Mouse (Mus musculus) CH12.LX (cell line): ENCODE measurements around the gene Ccnb1. TPM values are rescaled to one million over a fixed set of nuclear protein-coding genes. Genes with fewer than 3 reads are reported as not detected.
A peak's percentile ranks its signal among the peaks of the same experiment; 100 is the strongest.

ENCODE experiments used
- DNase-seq: peaks from one replicate; pipeline ENCODE4 v3.0.0-alpha.2; 2013; ENCODE audit errors: extremely low read depth
- H3K27ac ChIP-seq: 2 replicates; pipeline ENCODE4 v1.5.1; 2012; ENCODE audit warnings: low read depth, mild to moderate bottlenecking, control low read depth, moderate library complexity; ENCODE audit not compliant: insufficient read depth
- H3K27me3 ChIP-seq: replicated peaks from 2 replicates; pipeline ENCODE3; 2012; ENCODE audit warnings: inconsistent platforms
- H3K36me3 ChIP-seq, 2 experiments: replicated peaks in 1 of 2; 2 replicates each; pipeline versions ENCODE3 to v1.6.1; 2012; ENCODE audit warnings: inconsistent platforms in 1 of 2, low read length in 1 of 2, mild to moderate bottlenecking in 1 of 2, mixed read lengths in 1 of 2, moderate library complexity in 1 of 2; ENCODE audit not compliant: control insufficient read depth in 1 of 2, insufficient read depth in 1 of 2
- H3K4me1 ChIP-seq, 2 experiments: 2 replicates each; pipeline ENCODE4 v1.6.1; 2012; ENCODE audit warnings: inconsistent platforms in 1 of 2, moderate library complexity in 1 of 2; ENCODE audit not compliant: insufficient read depth in 2 of 2, control insufficient read depth in 1 of 2
- H3K4me2 ChIP-seq: 2 replicates; pipeline ENCODE4 v1.6.1; 2012; ENCODE audit warnings: low read depth, mild to moderate bottlenecking, control low read depth; ENCODE audit not compliant: poor library complexity, insufficient read depth, severe bottlenecking
- H3K4me3 ChIP-seq, 3 experiments: fragments of 150-350 bp in 1 of 3; sonication (generic) in 1 of 3; replicated peaks in 1 of 3; 2 replicates each; pipeline versions ENCODE3 to v1.5.1; 2011 to 2012; ENCODE audit warnings: low read depth in 2 of 3, low read length in 2 of 3, mild to moderate bottlenecking in 2 of 3, moderate library complexity in 2 of 3, control low read depth in 1 of 3, improper control_type of control experiment in 1 of 3, inconsistent platforms in 1 of 3, mixed read lengths in 1 of 3; ENCODE audit not compliant: poor library complexity in 1 of 3
- H3K79me2 ChIP-seq: replicated peaks from 2 replicates; pipeline ENCODE4 v1.6.1; 2012; ENCODE audit warnings: mild to moderate bottlenecking, moderate library complexity; ENCODE audit not compliant: control insufficient read depth, poor library complexity, insufficient read depth, severe bottlenecking; ENCODE audit errors: extremely low read depth
- H3K9ac ChIP-seq: 2 replicates; pipeline ENCODE4 v1.6.1; 2012; ENCODE audit warnings: low read depth, mild to moderate bottlenecking, control low read depth, moderate library complexity; ENCODE audit not compliant: insufficient read depth
- H3K9me3 ChIP-seq: replicated peaks from 2 replicates; pipeline ENCODE3; 2012; ENCODE audit warnings: low read length, inconsistent platforms, mixed read lengths
- BHLHE40 ChIP-seq: IDR thresholded peaks from 2 replicates; pipeline ENCODE4 v1.6.1; 2011; ENCODE audit warnings: mild to moderate bottlenecking, low read depth, low read length, improper control_type of control experiment
- CHD1 ChIP-seq: IDR thresholded peaks from 2 replicates; pipeline ENCODE4 v1.6.1; 2012; ENCODE audit warnings: low read depth, low read length, improper control_type of control experiment, inconsistent platforms
- CHD2 ChIP-seq: IDR thresholded peaks from 2 replicates; pipeline ENCODE4 v1.6.1; 2011; ENCODE audit warnings: low read length, improper control_type of control experiment
- CTCF ChIP-seq, 2 experiments: IDR thresholded peaks in 1 of 2; conservative IDR thresholded peaks in 1 of 2; 2 replicates each; pipeline ENCODE4 v1.5.1; 2011 to 2012; ENCODE audit warnings: low read depth in 2 of 2, low read length in 2 of 2, improper control_type of control experiment in 1 of 2, inconsistent platforms in 1 of 2, mild to moderate bottlenecking in 1 of 2, moderate library complexity in 1 of 2
- E2F4 ChIP-seq: IDR thresholded peaks from 2 replicates; pipeline ENCODE4 v1.6.1; 2011; ENCODE audit warnings: low read depth, low read length, improper control_type of control experiment; ENCODE audit not compliant: insufficient replicate concordance
- EP300 ChIP-seq: IDR thresholded peaks from 2 replicates; pipeline ENCODE4 v1.6.1; 2011; ENCODE audit warnings: low read length, improper control_type of control experiment
- ETS1 ChIP-seq: conservative IDR thresholded peaks from 2 replicates; pipeline ENCODE4 v1.6.1; 2012; ENCODE audit warnings: low read depth, mild to moderate bottlenecking, inconsistent platforms, low read length, improper control_type of control experiment, moderate library complexity
- GABPA ChIP-seq: IDR thresholded peaks from 2 replicates; pipeline ENCODE4 v1.6.1; 2012; ENCODE audit warnings: low read depth, low read length, improper control_type of control experiment, inconsistent platforms; ENCODE audit not compliant: insufficient replicate concordance
- HCFC1 ChIP-seq: IDR thresholded peaks from 2 replicates; pipeline ENCODE4 v1.6.1; 2012; ENCODE audit warnings: low read depth, mild to moderate bottlenecking, inconsistent platforms, low read length, improper control_type of control experiment
- IRF4 ChIP-seq: IDR thresholded peaks from 2 replicates; pipeline ENCODE4 v1.6.1; 2014; ENCODE audit warnings: low read depth, mild to moderate bottlenecking, inconsistent platforms, low read length, improper control_type of control experiment
- JUN ChIP-seq: IDR thresholded peaks from 2 replicates; pipeline ENCODE4 v1.6.1; 2011; ENCODE audit warnings: low read depth, mild to moderate bottlenecking, low read length, improper control_type of control experiment, moderate library complexity; ENCODE audit not compliant: insufficient read depth
- JUND ChIP-seq: conservative IDR thresholded peaks from 2 replicates; pipeline ENCODE4 v1.6.1; 2011; ENCODE audit warnings: low read depth, low read length, improper control_type of control experiment
- KAT2A ChIP-seq: IDR thresholded peaks from 2 replicates; pipeline ENCODE4 v1.6.1; 2012; ENCODE audit warnings: low read length, improper control_type of control experiment, inconsistent platforms; ENCODE audit not compliant: insufficient replicate concordance
- MAFK ChIP-seq: IDR thresholded peaks from 2 replicates; pipeline ENCODE4 v1.6.1; 2011; ENCODE audit warnings: low read length, improper control_type of control experiment; ENCODE audit not compliant: insufficient replicate concordance
- MAZ ChIP-seq: IDR thresholded peaks from 2 replicates; pipeline ENCODE4 v1.6.1; 2012; ENCODE audit warnings: low read depth, mild to moderate bottlenecking, inconsistent platforms, low read length, improper control_type of control experiment, moderate library complexity
- MEF2A ChIP-seq: IDR thresholded peaks from 2 replicates; pipeline ENCODE4 v1.6.1; 2014; ENCODE audit warnings: low read depth, mild to moderate bottlenecking, inconsistent platforms, low read length, improper control_type of control experiment, borderline replicate concordance
- MXI1 ChIP-seq: IDR thresholded peaks from 2 replicates; pipeline ENCODE4 v1.6.1; 2011; ENCODE audit warnings: mild to moderate bottlenecking, low read depth, low read length, improper control_type of control experiment
- MYC ChIP-seq: IDR thresholded peaks from 2 replicates; pipeline ENCODE4 v1.6.1; 2011; ENCODE audit warnings: low read depth, mild to moderate bottlenecking, improper control_type of control experiment, low read length
- NELFE ChIP-seq: IDR thresholded peaks from 2 replicates; pipeline ENCODE4 v1.6.1; 2011; ENCODE audit warnings: low read depth, low read length, improper control_type of control experiment
- PAX5 ChIP-seq: IDR thresholded peaks from 2 replicates; pipeline ENCODE4 v1.6.1; 2012; ENCODE audit warnings: low read length, inconsistent platforms, mixed read lengths
- POLR2A ChIP-seq: IDR thresholded peaks from 2 replicates; pipeline ENCODE4 v1.6.1; 2011; ENCODE audit warnings: low read depth, mild to moderate bottlenecking, improper control_type of control experiment, low read length
- POLR2AphosphoS2 ChIP-seq: IDR thresholded peaks from 2 replicates; pipeline ENCODE4 v1.6.1; 2011; ENCODE audit warnings: low read depth, low read length, improper control_type of control experiment
- RAD21 ChIP-seq: IDR thresholded peaks from 2 replicates; pipeline ENCODE4 v1.6.1; 2011; ENCODE audit warnings: low read depth, mild to moderate bottlenecking, low read length, improper control_type of control experiment, moderate library complexity
- SIN3A ChIP-seq: IDR thresholded peaks from 2 replicates; pipeline ENCODE4 v1.6.1; 2012; ENCODE audit warnings: low read length, improper control_type of control experiment, inconsistent platforms
- SMC3 ChIP-seq: IDR thresholded peaks from 2 replicates; pipeline ENCODE4 v1.6.1; 2011; ENCODE audit warnings: low read depth, low read length, improper control_type of control experiment
- TCF12 ChIP-seq: IDR thresholded peaks from 2 replicates; pipeline ENCODE4 v1.6.1; 2014; ENCODE audit warnings: low read depth, mild to moderate bottlenecking, inconsistent platforms, low read length, improper control_type of control experiment
- USF1 ChIP-seq: IDR thresholded peaks from 2 replicates; pipeline ENCODE4 v1.6.1; 2014; ENCODE audit warnings: low read depth, mild to moderate bottlenecking, inconsistent platforms, low read length, improper control_type of control experiment
- ZC3H11A ChIP-seq: IDR thresholded peaks from 2 replicates; pipeline ENCODE4 v1.6.1; 2012; ENCODE audit warnings: low read depth, mild to moderate bottlenecking, inconsistent platforms, low read length, improper control_type of control experiment
- ZKSCAN1 ChIP-seq: IDR thresholded peaks from 2 replicates; pipeline ENCODE4 v1.6.1; 2012; ENCODE audit warnings: low read depth, inconsistent platforms, low read length, improper control_type of control experiment, borderline replicate concordance
- ZMIZ1 ChIP-seq: IDR thresholded peaks from 2 replicates; pipeline ENCODE4 v1.6.1; 2012; ENCODE audit warnings: low read depth, mild to moderate bottlenecking, inconsistent platforms, low read length, improper control_type of control experiment
- ZNF384 ChIP-seq: IDR thresholded peaks from 2 replicates; pipeline ENCODE4 v1.6.1; 2012; ENCODE audit warnings: low read depth, low read length, improper control_type of control experiment, inconsistent platforms
- dilution Hi-C: fragments of 300-500 bp; cut with MboI; formaldehyde crosslinking; loops from 2 replicates; pipeline ENCODE4 v1.14.3; 2020; ENCODE audit warnings: low sequenced_read_pairs; ENCODE audit not compliant: extremely low pct_unique_long_range_greater_than_20kb, extremely low pct_ligation_motif_present
- in situ Hi-C: fragments of 300-500 bp; cut with MboI; formaldehyde crosslinking; loops from 3 replicates; pipeline ENCODE4 v1.14.3; 2019; ENCODE audit warnings: low sequenced_read_pairs, low pct_ligation_motif_present, low pct_unique_long_range_greater_than_20kb, mixed read lengths
- polyA plus RNA-seq: library from polyadenylated mRNA; unstranded; fragments of >175 nt; gene quantifications from 2 replicates; pipeline ENCODE4 v1.2.1, GENCODE M21; 2012; ENCODE audit warnings: low read depth; ENCODE audit not compliant: insufficient read length
- total RNA-seq, 2 experiments: library from RNA; depleted of rRNA; stranded (reverse); fragments of 300-350 nt in 1 of 2; fragments of >200 nt in 1 of 2; gene quantifications; 2 replicates each; pipeline ENCODE4 v1.2.3; 2012 to 2014

Ccnb1 gene
- total and polyA plus RNA-seq, 3 experiments, result 172 to 416 (median 243) TPM

- no peaks in the 10 kb centered on the region for H3K27me3 ChIP-seq
- peaks cover 28 to 58% of the 10 kb centered on the region in 2 experiments for H3K36me3 ChIP-seq
- peak overlapping the region; percentile 7; the same call in 1 of the 2 replicates for H3K27ac ChIP-seq
- peak overlapping the region; percentile 50 to 86 (median 81) for H3K4me3 ChIP-seq
- no peak for DNase-seq
- H3K79me2 ChIP-seq, result peaks cover 12% of the 10 kb centered on the region
- peak overlapping the region; percentile 60; the same call in 1 of the 2 replicates for H3K4me2 ChIP-seq
- H3K9me3 ChIP-seq, result no peaks in the 10 kb centered on the region
- H3K4me1 ChIP-seq, result peaks cover 0 to 23% of the 10 kb centered on the region in 2 experiments; a peak in 2 of 4 replicates
- dilution Hi-C loops (no loop called here), in situ Hi-C loops (no loop called here)
- peak overlapping the region; percentile 14; the same call in 1 of the 2 replicates for H3K9ac ChIP-seq
- no peak for TF ChIP-seq RAD21
- 0 out of 2 replicates have a peak, but pooled peaks have one; percentile 26 for TF ChIP-seq SIN3A
- no peak for TF ChIP-seq NELFE
These were observed 10.3 kb downstream of the Ccnb1 start for GRCm38 (mm10) chr13:100776056-100776419.

- Histone ChIP-seq H3K79me2 (peaks cover 12% of the 10 kb centered on the region), H3K9ac (peak within 1 kb of the TSS; percentile 56), H3K4me1 (peaks cover 0 to 23% of the 10 kb centered on the region in 2 experiments; a peak in 2 of 4 replicates), H3K4me3 (peak within 1 kb of the TSS; percentile 81 to 86 (median 81)), H3K27me3 (no peaks in the 10 kb centered on the region), H3K4me2 (peak within 1 kb of the TSS; percentile 62), H3K36me3 (peaks cover 28 to 59% of the 10 kb centered on the region in 2 experiments), H3K9me3 (no peaks in the 10 kb centered on the region), H3K27ac (peak within 1 kb of the TSS; percentile 7; the same call in 1 of the 2 replicates)
- in situ Hi-C loops, result no loop called here
- dilution Hi-C loops, result no loop called here
- DNase-seq, result peak; percentile 93
- no peak for TF ChIP-seq CHD1
- TF ChIP-seq MAFK, result no peak
- TF ChIP-seq NELFE, result peak; percentile 71
- TF ChIP-seq HCFC1, result peak; percentile 83
- TF ChIP-seq ZMIZ1, result peak; percentile 53; the same call in 1 of the 2 replicates
- TF ChIP-seq CTCF (conservative IDR thresholded peaks at IDR 0.05 in 1 of 2, IDR thresholded peaks at IDR 0.05 in 1 of 2; ENCODE audit: low read depth in 2 of 2, low read length in 2 of 2), result no peak
- TF ChIP-seq ETS1, result no peak
- no peak for TF ChIP-seq EP300
- no peak for TF ChIP-seq CHD2
- TF ChIP-seq ZKSCAN1, result no peak
- TF ChIP-seq SMC3, result no peak
- TF ChIP-seq MEF2A, result no peak
- no peak for TF ChIP-seq GABPA
- TF ChIP-seq TCF12, result peak; percentile 52; the same call in 1 of the 2 replicates
- peak; percentile 91; the same call in 1 of the 2 replicates for TF ChIP-seq MXI1
- TF ChIP-seq MYC, result no peak
- TF ChIP-seq USF1, result no peak
- TF ChIP-seq BHLHE40, result no peak
- TF ChIP-seq MAZ, result no peak
- TF ChIP-seq JUN, result no peak
- no peak for TF ChIP-seq PAX5
- no peak for TF ChIP-seq JUND
- peak; percentile 99 for TF ChIP-seq E2F4
- TF ChIP-seq IRF4, result peak; percentile 38; the same call in 1 of the 2 replicates
- TF ChIP-seq SIN3A, result peak; percentile 98
- no peak for TF ChIP-seq ZC3H11A
- peak; percentile 62; the same call in 1 of the 2 replicates for TF ChIP-seq KAT2A
- TF ChIP-seq POLR2AphosphoS2, result no peak; the same call in 1 of the 2 replicates
- peak; percentile 71 for TF ChIP-seq POLR2A
- no peak for TF ChIP-seq ZNF384
These were observed 10.9 kb downstream of the Ccnb1 start, which contains the start of gene Cenph for GRCm38 (mm10) chr13:100775252-100776055. Gene Cenph (minus strand): TSS chr13:100775899.
